Mouse (Mus musculus): ENCODE data around the gene Cryzl1.

Gene Cryzl1

GRCm38 (mm10) chr16:91688619-91689334 lies 40.0 kb downstream of the Cryzl1 start, which contains the start of gene Donson:
Gene Donson, minus strand, starts transcription at chr16:91688770.
- DNase-seq (ENCODE audit: low spot score): peak; percentile 94

GRCm38 (mm10) chr16:91688023-91688618 lies 40.7 kb downstream of the Cryzl1 start:
- no peak for DNase-seq (ENCODE audit: low spot score)

GRCm38 (mm10) chr16:91686369-91686768 lies 42.4 kb downstream of the Cryzl1 start:
- no peak for DNase-seq (ENCODE audit: low spot score)

- peak; percentile 35 for DNase-seq (ENCODE audit: low spot score)
Observed at GRCm38 (mm10) chr16:91685526-91685925, 43.2 kb downstream of the Cryzl1 start.

GRCm38 (mm10) chr16:91680656-91681055 lies 48.1 kb downstream of the Cryzl1 start:
- DNase-seq (ENCODE audit: low spot score): no peak

- peak; percentile 15 for DNase-seq (ENCODE audit: low spot score)
Observed at GRCm38 (mm10) chr16:91678147-91678911, 50.4 kb downstream of the Cryzl1 start.

- DNase-seq (ENCODE audit: low spot score): no peak
Observed at GRCm38 (mm10) chr16:91674500-91674899, 54.3 kb downstream of the Cryzl1 start.

GRCm38 (mm10) chr16:91663795-91664194 lies 65.0 kb downstream of the Cryzl1 start:
- DNase-seq (ENCODE audit: low spot score): no peak

- DNase-seq (ENCODE audit: low spot score): no peak
Observed at GRCm38 (mm10) chr16:91662336-91662735, 66.4 kb downstream of the Cryzl1 start.

- no peak for DNase-seq (ENCODE audit: low spot score)
Observed at GRCm38 (mm10) chr16:91661397-91661796, 67.4 kb downstream of the Cryzl1 start.

GRCm38 (mm10) chr16:91659798-91660197 lies 69.0 kb downstream of the Cryzl1 start:
- no peak for DNase-seq (ENCODE audit: low spot score)

GRCm38 (mm10) chr16:91658471-91658870 lies 70.3 kb downstream of the Cryzl1 start:
- no peak for DNase-seq (ENCODE audit: low spot score)

GRCm38 (mm10) chr16:91657285-91657684 lies 71.5 kb downstream of the Cryzl1 start:
- DNase-seq (ENCODE audit: low spot score): no peak

GRCm38 (mm10) chr16:91655285-91655684 lies 73.5 kb downstream of the Cryzl1 start:
- no peak for DNase-seq (ENCODE audit: low spot score)

GRCm38 (mm10) chr16:91652191-91652590 lies 76.6 kb downstream of the Cryzl1 start:
- DNase-seq (ENCODE audit: low spot score): no peak

- no peak for DNase-seq (ENCODE audit: low spot score)
Observed at GRCm38 (mm10) chr16:91649781-91650180, 79.0 kb downstream of the Cryzl1 start.

GRCm38 (mm10) chr16:91649246-91649645 lies 79.5 kb downstream of the Cryzl1 start:
- no peak for DNase-seq (ENCODE audit: low spot score)

GRCm38 (mm10) chr16:91648220-91648550 lies 80.6 kb downstream of the Cryzl1 start:
- peak; percentile 79 for DNase-seq (ENCODE audit: low spot score)

GRCm38 (mm10) chr16:91647461-91648219 lies 81.1 kb downstream of the Cryzl1 start, which contains the start of gene Son:
Gene Son, plus strand, starts transcription at chr16:91647506.
- DNase-seq (ENCODE audit: low spot score): peak; percentile 98

- peak; percentile 96 for DNase-seq (ENCODE audit: low spot score)
Observed at GRCm38 (mm10) chr16:91646681-91647419, 81.9 kb downstream of the Cryzl1 start, which contains the start of gene Gart. Gene Gart, minus strand, starts transcription at chr16:91646952.

GRCm38 (mm10) chr16:91645995-91646602 lies 82.7 kb downstream of the Cryzl1 start:
- DNase-seq (ENCODE audit: low spot score): peak; percentile 11
